Mouse (Mus musculus) CH12.LX (cell line): ENCODE data around the gene Kmt2a. TPM values are rescaled to one million over a fixed set of nuclear protein-coding genes. Genes with fewer than 3 reads are reported as not detected.

Experiments used
- DNase-seq: peaks from one replicate; pipeline ENCODE4 v3.0.0-alpha.2; 2013; ENCODE audit errors: extremely low read depth
- H3K27ac ChIP-seq: 2 replicates; pipeline ENCODE4 v1.5.1; 2012; ENCODE audit warnings: low read depth, mild to moderate bottlenecking, control low read depth, moderate library complexity; ENCODE audit not compliant: insufficient read depth
- H3K27me3 ChIP-seq: replicated peaks from 2 replicates; pipeline ENCODE3; 2012; ENCODE audit warnings: inconsistent platforms
- H3K36me3 ChIP-seq, 2 experiments: replicated peaks in 1 of 2; 2 replicates each; pipeline versions ENCODE3 to v1.6.1; 2012; ENCODE audit warnings: inconsistent platforms in 1 of 2, low read length in 1 of 2, mild to moderate bottlenecking in 1 of 2, mixed read lengths in 1 of 2, moderate library complexity in 1 of 2; ENCODE audit not compliant: control insufficient read depth in 1 of 2, insufficient read depth in 1 of 2
- H3K4me1 ChIP-seq, 2 experiments: 2 replicates each; pipeline ENCODE4 v1.6.1; 2012; ENCODE audit warnings: inconsistent platforms in 1 of 2, moderate library complexity in 1 of 2; ENCODE audit not compliant: insufficient read depth in 2 of 2, control insufficient read depth in 1 of 2
- H3K4me2 ChIP-seq: 2 replicates; pipeline ENCODE4 v1.6.1; 2012; ENCODE audit warnings: low read depth, mild to moderate bottlenecking, control low read depth; ENCODE audit not compliant: poor library complexity, insufficient read depth, severe bottlenecking
- H3K4me3 ChIP-seq, 3 experiments: fragments of 150-350 bp in 1 of 3; sonication (generic) in 1 of 3; replicated peaks in 1 of 3; 2 replicates each; pipeline versions ENCODE3 to v1.5.1; 2011 to 2012; ENCODE audit warnings: low read depth in 2 of 3, low read length in 2 of 3, mild to moderate bottlenecking in 2 of 3, moderate library complexity in 2 of 3, control low read depth in 1 of 3, improper control_type of control experiment in 1 of 3, inconsistent platforms in 1 of 3, mixed read lengths in 1 of 3; ENCODE audit not compliant: poor library complexity in 1 of 3
- H3K79me2 ChIP-seq: replicated peaks from 2 replicates; pipeline ENCODE4 v1.6.1; 2012; ENCODE audit warnings: mild to moderate bottlenecking, moderate library complexity; ENCODE audit not compliant: control insufficient read depth, poor library complexity, insufficient read depth, severe bottlenecking; ENCODE audit errors: extremely low read depth
- H3K9ac ChIP-seq: 2 replicates; pipeline ENCODE4 v1.6.1; 2012; ENCODE audit warnings: low read depth, mild to moderate bottlenecking, control low read depth, moderate library complexity; ENCODE audit not compliant: insufficient read depth
- H3K9me3 ChIP-seq: replicated peaks from 2 replicates; pipeline ENCODE3; 2012; ENCODE audit warnings: low read length, inconsistent platforms, mixed read lengths
- BHLHE40 ChIP-seq: IDR thresholded peaks from 2 replicates; pipeline ENCODE4 v1.6.1; 2011; ENCODE audit warnings: mild to moderate bottlenecking, low read depth, low read length, improper control_type of control experiment
- CTCF ChIP-seq, 2 experiments: IDR thresholded peaks in 1 of 2; conservative IDR thresholded peaks in 1 of 2; 2 replicates each; pipeline ENCODE4 v1.5.1; 2011 to 2012; ENCODE audit warnings: low read depth in 2 of 2, low read length in 2 of 2, improper control_type of control experiment in 1 of 2, inconsistent platforms in 1 of 2, mild to moderate bottlenecking in 1 of 2, moderate library complexity in 1 of 2
- GABPA ChIP-seq: IDR thresholded peaks from 2 replicates; pipeline ENCODE4 v1.6.1; 2012; ENCODE audit warnings: low read depth, low read length, improper control_type of control experiment, inconsistent platforms; ENCODE audit not compliant: insufficient replicate concordance
- HCFC1 ChIP-seq: IDR thresholded peaks from 2 replicates; pipeline ENCODE4 v1.6.1; 2012; ENCODE audit warnings: low read depth, mild to moderate bottlenecking, inconsistent platforms, low read length, improper control_type of control experiment
- IRF4 ChIP-seq: IDR thresholded peaks from 2 replicates; pipeline ENCODE4 v1.6.1; 2014; ENCODE audit warnings: low read depth, mild to moderate bottlenecking, inconsistent platforms, low read length, improper control_type of control experiment
- JUN ChIP-seq: IDR thresholded peaks from 2 replicates; pipeline ENCODE4 v1.6.1; 2011; ENCODE audit warnings: low read depth, mild to moderate bottlenecking, low read length, improper control_type of control experiment, moderate library complexity; ENCODE audit not compliant: insufficient read depth
- MXI1 ChIP-seq: IDR thresholded peaks from 2 replicates; pipeline ENCODE4 v1.6.1; 2011; ENCODE audit warnings: mild to moderate bottlenecking, low read depth, low read length, improper control_type of control experiment
- NELFE ChIP-seq: IDR thresholded peaks from 2 replicates; pipeline ENCODE4 v1.6.1; 2011; ENCODE audit warnings: low read depth, low read length, improper control_type of control experiment
- PAX5 ChIP-seq: IDR thresholded peaks from 2 replicates; pipeline ENCODE4 v1.6.1; 2012; ENCODE audit warnings: low read length, inconsistent platforms, mixed read lengths
- RAD21 ChIP-seq: IDR thresholded peaks from 2 replicates; pipeline ENCODE4 v1.6.1; 2011; ENCODE audit warnings: low read depth, mild to moderate bottlenecking, low read length, improper control_type of control experiment, moderate library complexity
- RCOR1 ChIP-seq: conservative IDR thresholded peaks from 2 replicates; pipeline ENCODE4 v1.6.1; 2012; ENCODE audit warnings: low read depth, mild to moderate bottlenecking, inconsistent platforms, low read length, improper control_type of control experiment
- USF1 ChIP-seq: IDR thresholded peaks from 2 replicates; pipeline ENCODE4 v1.6.1; 2014; ENCODE audit warnings: low read depth, mild to moderate bottlenecking, inconsistent platforms, low read length, improper control_type of control experiment
- USF2 ChIP-seq: conservative IDR thresholded peaks from 2 replicates; pipeline ENCODE4 v1.6.1; 2011; ENCODE audit warnings: low read depth, low read length, improper control_type of control experiment
- ZC3H11A ChIP-seq: IDR thresholded peaks from 2 replicates; pipeline ENCODE4 v1.6.1; 2012; ENCODE audit warnings: low read depth, mild to moderate bottlenecking, inconsistent platforms, low read length, improper control_type of control experiment
- ZNF384 ChIP-seq: IDR thresholded peaks from 2 replicates; pipeline ENCODE4 v1.6.1; 2012; ENCODE audit warnings: low read depth, low read length, improper control_type of control experiment, inconsistent platforms
- dilution Hi-C: fragments of 300-500 bp; cut with MboI; formaldehyde crosslinking; loops from 2 replicates; pipeline ENCODE4 v1.14.3; 2020; ENCODE audit warnings: low sequenced_read_pairs; ENCODE audit not compliant: extremely low pct_unique_long_range_greater_than_20kb, extremely low pct_ligation_motif_present
- in situ Hi-C: fragments of 300-500 bp; cut with MboI; formaldehyde crosslinking; loops from 3 replicates; pipeline ENCODE4 v1.14.3; 2019; ENCODE audit warnings: low sequenced_read_pairs, low pct_ligation_motif_present, low pct_unique_long_range_greater_than_20kb, mixed read lengths
- polyA plus RNA-seq: library from polyadenylated mRNA; unstranded; fragments of >175 nt; gene quantifications from 2 replicates; pipeline ENCODE4 v1.2.1, GENCODE M21; 2012; ENCODE audit warnings: low read depth; ENCODE audit not compliant: insufficient read length
- total RNA-seq, 2 experiments: library from RNA; depleted of rRNA; stranded (reverse); fragments of 300-350 nt in 1 of 2; fragments of >200 nt in 1 of 2; gene quantifications; 2 replicates each; pipeline ENCODE4 v1.2.3; 2012 to 2014

Gene Kmt2a
- total and polyA plus RNA-seq, 3 experiments, result 2.5 to 21.3 (median 7.2) TPM

GRCm38 (mm10) chr9:44767101-44768028, 113.7 kb downstream of the Kmt2a start, which contains the start of the genes Arcn1 and Ift46 (continued):
- no peak for TF ChIP-seq RAD21
- peak; percentile 63; the same call in 1 of the 2 replicates for TF ChIP-seq MXI1
- TF ChIP-seq BHLHE40, result no peak
- no peak for TF ChIP-seq USF1

GRCm38 (mm10) chr9:44760873-44761272, 120.2 kb downstream of the Kmt2a start:
- dilution Hi-C loops (no loop called here), in situ Hi-C loops (no loop called here)
- H3K27me3 ChIP-seq, result no peaks in the 10 kb centered on the region
- H3K79me2 ChIP-seq, result peaks cover 81% of the 10 kb centered on the region
- no peak for TF ChIP-seq CTCF (conservative IDR thresholded peaks at IDR 0.05 in 1 of 2, IDR thresholded peaks at IDR 0.05 in 1 of 2; ENCODE audit: low read depth in 2 of 2, low read length in 2 of 2)
- no peak for TF ChIP-seq NELFE
- TF ChIP-seq ZNF384, result no peak
- TF ChIP-seq HCFC1, result no peak
- no peak for TF ChIP-seq RAD21
- no peak for TF ChIP-seq PAX5
- TF ChIP-seq GABPA, result no peak
- no peak for TF ChIP-seq USF2
- no peak for TF ChIP-seq JUN
- TF ChIP-seq ZC3H11A, result no peak
- no peak for TF ChIP-seq MXI1
- no peak for TF ChIP-seq IRF4
- no peak for TF ChIP-seq RCOR1
- H3K9me3 ChIP-seq, result no peaks in the 10 kb centered on the region
- peaks cover 20 to 65% of the 10 kb centered on the region in 2 experiments for H3K36me3 ChIP-seq
- H3K4me1 ChIP-seq, result peaks cover 2 to 50% of the 10 kb centered on the region in 2 experiments; a peak in 3 of 4 replicates
- no peak for DNase-seq
- peak overlapping the region; percentile 15; the same call in 1 of the 2 replicates for H3K27ac ChIP-seq
- peak overlapping the region; percentile 16 for H3K4me2 ChIP-seq
- H3K9ac ChIP-seq, result no peak overlapping the region
- H3K4me3 ChIP-seq, result no peak overlapping the region

Other genes starting within 250 kb of the Kmt2a start
- not detected in 2 replicates for gene Treh, start 208.1 kb downstream of the Kmt2a start, total RNA-seq (2012; rRNA removed)
- gene Treh, start 208.1 kb downstream of the Kmt2a start, total RNA-seq (2014; rRNA removed), result not detected in 2 replicates
- not detected in 2 replicates for gene Treh, start 208.1 kb downstream of the Kmt2a start, polyA plus RNA-seq
- gene Phldb1, start 146.1 kb downstream of the Kmt2a start, total RNA-seq (2012; rRNA removed), result 10.1 and 14.6 TPM in 2 replicates
- gene Phldb1, start 146.1 kb downstream of the Kmt2a start, total RNA-seq (2014; rRNA removed), result 7.9 and 9.7 TPM in 2 replicates
- 15.1 and 18.3 TPM in 2 replicates for gene Phldb1, start 146.1 kb downstream of the Kmt2a start, polyA plus RNA-seq
- 79.4 and 95.2 TPM in 2 replicates for gene Arcn1, start 113.5 kb downstream of the Kmt2a start, total RNA-seq (2012; rRNA removed)
- gene Arcn1, start 113.5 kb downstream of the Kmt2a start, total RNA-seq (2014; rRNA removed), result 145 and 150 TPM in 2 replicates
- 127 and 146 TPM in 2 replicates for gene Arcn1, start 113.5 kb downstream of the Kmt2a start, polyA plus RNA-seq
- 49.8 and 51.4 TPM in 2 replicates for gene Ift46, start 113.4 kb downstream of the Kmt2a start, total RNA-seq (2012; rRNA removed)
- 57.7 and 60.7 TPM in 2 replicates for gene Ift46, start 113.4 kb downstream of the Kmt2a start, total RNA-seq (2014; rRNA removed)
- 77.7 and 80.0 TPM in 2 replicates for gene Ift46, start 113.4 kb downstream of the Kmt2a start, polyA plus RNA-seq
- gene Tmem25, start 82.0 kb downstream of the Kmt2a start, total RNA-seq (2012; rRNA removed), result 0.25 TPM in 2 replicates
- 0.16 and 0.28 TPM in 2 replicates for gene Tmem25, start 82.0 kb downstream of the Kmt2a start, total RNA-seq (2014; rRNA removed)
- gene Tmem25, start 82.0 kb downstream of the Kmt2a start, polyA plus RNA-seq, result 0.44 and 1.5 TPM in 2 replicates
- 0.68 TPM in 1 of 2 replicates, not detected in the other for gene Ttc36, start 78.2 kb downstream of the Kmt2a start, total RNA-seq (2012; rRNA removed)
- not detected in 2 replicates for gene Ttc36, start 78.2 kb downstream of the Kmt2a start, total RNA-seq (2014; rRNA removed)
- 0.37 and 0.51 TPM in 2 replicates for gene Ttc36, start 78.2 kb downstream of the Kmt2a start, polyA plus RNA-seq
- gene Atp5l, start 39.4 kb upstream of the Kmt2a start, total RNA-seq (2012; rRNA removed), result 490 and 550 TPM in 2 replicates
- 689 and 720 TPM in 2 replicates for gene Atp5l, start 39.4 kb upstream of the Kmt2a start, total RNA-seq (2014; rRNA removed)
- 277 and 311 TPM in 2 replicates for gene Atp5l, start 39.4 kb upstream of the Kmt2a start, polyA plus RNA-seq
- gene Ube4a, start 84.3 kb upstream of the Kmt2a start, total RNA-seq (2012; rRNA removed), result 18.2 and 20.7 TPM in 2 replicates
- 13.3 and 14.6 TPM in 2 replicates for gene Ube4a, start 84.3 kb upstream of the Kmt2a start, total RNA-seq (2014; rRNA removed)
- gene Ube4a, start 84.3 kb upstream of the Kmt2a start, polyA plus RNA-seq, result 25.4 and 28.3 TPM in 2 replicates
- gene Cd3g, start 99.1 kb upstream of the Kmt2a start, total RNA-seq (2012; rRNA removed), result 11.2 and 12.7 TPM in 2 replicates
- 1.3 and 1.7 TPM in 2 replicates for gene Cd3g, start 99.1 kb upstream of the Kmt2a start, total RNA-seq (2014; rRNA removed)
- 2.2 and 2.9 TPM in 2 replicates for gene Cd3g, start 99.1 kb upstream of the Kmt2a start, polyA plus RNA-seq
- 5.2 and 5.5 TPM in 2 replicates for gene Cd3d, start 100.5 kb upstream of the Kmt2a start, total RNA-seq (2012; rRNA removed)
- gene Cd3d, start 100.5 kb upstream of the Kmt2a start, total RNA-seq (2014; rRNA removed), result 0.27 TPM in 1 of 2 replicates, not detected in the other
- 2.6 and 2.7 TPM in 2 replicates for gene Cd3d, start 100.5 kb upstream of the Kmt2a start, polyA plus RNA-seq
- not detected in 2 replicates for gene Cd3e, start 128.3 kb upstream of the Kmt2a start, total RNA-seq (2012; rRNA removed)
- not detected in 2 replicates for gene Cd3e, start 128.3 kb upstream of the Kmt2a start, total RNA-seq (2014; rRNA removed)
- gene Cd3e, start 128.3 kb upstream of the Kmt2a start, polyA plus RNA-seq, result not detected in 2 replicates
- gene Mpzl2, start 158.5 kb upstream of the Kmt2a start, total RNA-seq (2012; rRNA removed), result 0.30 and 0.38 TPM in 2 replicates
- 0.18 and 0.36 TPM in 2 replicates for gene Mpzl2, start 158.5 kb upstream of the Kmt2a start, total RNA-seq (2014; rRNA removed)
- 0.27 and 0.57 TPM in 2 replicates for gene Mpzl2, start 158.5 kb upstream of the Kmt2a start, polyA plus RNA-seq
- gene Mpzl3, start 173.9 kb upstream of the Kmt2a start, total RNA-seq (2012; rRNA removed), result 3.1 and 3.4 TPM in 2 replicates
- 5.3 and 5.5 TPM in 2 replicates for gene Mpzl3, start 173.9 kb upstream of the Kmt2a start, total RNA-seq (2014; rRNA removed)
- gene Mpzl3, start 173.9 kb upstream of the Kmt2a start, polyA plus RNA-seq, result 4.4 and 5.2 TPM in 2 replicates
- gene Jaml, start 197.9 kb upstream of the Kmt2a start, total RNA-seq (2012; rRNA removed), result 0.51 and 0.88 TPM in 2 replicates
- gene Jaml, start 197.9 kb upstream of the Kmt2a start, total RNA-seq (2014; rRNA removed), result 0.87 and 0.96 TPM in 2 replicates
- gene Jaml, start 197.9 kb upstream of the Kmt2a start, polyA plus RNA-seq, result 1.1 and 1.4 TPM in 2 replicates
- gene Scn2b, start 236.5 kb upstream of the Kmt2a start, total RNA-seq (2012; rRNA removed), result 0.04 TPM in 1 of 2 replicates, not detected in the other
- gene Scn2b, start 236.5 kb upstream of the Kmt2a start, total RNA-seq (2014; rRNA removed), result not detected in 2 replicates
- 0.07 TPM in 1 of 2 replicates, not detected in the other for gene Scn2b, start 236.5 kb upstream of the Kmt2a start, polyA plus RNA-seq